Comparison of ENCODE assay signal across 9 mouse cellular contexts in genomic region chr10:18917120-18917616, GRCm38 (mm10).
DNase-seq lines count a peak whose midpoint lies in the region; ATAC-seq and TF ChIP-seq lines count a peak whose summit lies in the region.
"Had no signal": no experiment of that assay in that cellular context is flagged by ENCODE, and none has a peak within 500 bp of the region (broad histone marks: within the 10 kb centered on the region; RNA-seq: fewer than 3 reads in every experiment).

No protein-coding gene starts in this region.

- DNase-seq in heart, adult 9 months (ENCODE audit: low spot score in 2 of 2): peak; percentile 5 to 11
- DNase-seq in heart, adult 11 months: no peak
- DNase-seq in 3T3-L1 (ENCODE audit: low read depth, low spot score) (peak; percentile 60), ES-E14 (ENCODE audit: low read depth, low spot score) (peak; percentile 37)
- DNase-seq in heart, postnatal 0 days (ENCODE audit: low spot score): peak; percentile 60
- peak; percentile 54 to 76 for DNase-seq in thymus, postnatal 36 days
- DNase-seq in frontal cortex, postnatal 10 days (ENCODE audit: low spot score in 2 of 2): no peak

- no peaks in the 10 kb centered on the region for H3K9me3 ChIP-seq in ES-E14 (ENCODE audit: control insufficient read depth, insufficient read depth, low read depth, low read length)
- H3K9me3 ChIP-seq in heart, postnatal 0 days (replicated peaks; ENCODE audit: control insufficient read depth, low read length): no peaks in the 10 kb centered on the region
- H3K9me3 ChIP-seq in midbrain, embryonic 13.5 days: no peaks in the 10 kb centered on the region
- H3K9me3 ChIP-seq: liver, embryonic 15.5 days had no signal

- peak; percentile 43 for TF ChIP-seq CTCF in heart, postnatal 0 days (IDR thresholded peaks at IDR 0.05; ENCODE audit: low read depth)

- in situ Hi-C loops in ES-E14 (cut with MboI; ENCODE audit: low sequenced_read_pairs in 2 of 2, unreplicated experiment in 2 of 2): loop anchor here in 1 of 2 experiments (25.0 kb wide), 1 partner anchor 155 kb away; no protein-coding TSS in a partner anchor

- no peak overlapping the region for H3K4me3 ChIP-seq in ES-E14 (ENCODE audit: insufficient read depth in 1 of 2, low read depth in 1 of 2, low read length in 2 of 2, poor library complexity in 1 of 2, severe bottlenecking in 1 of 2)
- H3K4me3 ChIP-seq in heart, postnatal 0 days (ENCODE audit: low read depth, low read length): 0 out of 2 replicates have a peak overlapping the region, but pooled peaks have one; percentile 15
- no peak overlapping the region for H3K4me3 ChIP-seq in midbrain, embryonic 13.5 days (replicated peaks)
- H3K4me3 ChIP-seq: liver, embryonic 15.5 days had no signal

- no peaks in the 10 kb centered on the region for H3K36me3 ChIP-seq in ES-E14 (ENCODE audit: control insufficient read depth, insufficient read depth, low read length, poor library complexity, severe bottlenecking)
- H3K36me3 ChIP-seq in heart, postnatal 0 days (replicated peaks; ENCODE audit: control insufficient read depth, insufficient read depth, low read length): no peaks in the 10 kb centered on the region
- no peaks in the 10 kb centered on the region for H3K36me3 ChIP-seq in midbrain, embryonic 13.5 days
- H3K36me3 ChIP-seq: liver, embryonic 15.5 days had no signal

- H3K4me1 ChIP-seq in ES-E14 (ENCODE audit: control insufficient read depth in 2 of 2, insufficient read depth in 2 of 2, low read length in 2 of 2, poor library complexity in 1 of 2): no peaks in the 10 kb centered on the region
- no peaks in the 10 kb centered on the region for H3K4me1 ChIP-seq in heart, postnatal 0 days (ENCODE audit: control insufficient read depth, insufficient read depth)
- H3K4me1 ChIP-seq in midbrain, embryonic 13.5 days (replicated peaks): no peaks in the 10 kb centered on the region
- H3K4me1 ChIP-seq: liver, embryonic 15.5 days had no signal

- no peak for TF ChIP-seq EP300 in heart, postnatal 0 days (IDR thresholded peaks at IDR 0.05; ENCODE audit: low read depth)

- WGBS in heart, postnatal 0 days: 35% methylated on average over 6 of the region's 6 CpGs
- WGBS in midbrain, embryonic 13.5 days: 82% methylated on average over 6 of the region's 6 CpGs

- no peak; the same call in 1 of the 2 replicates for ATAC-seq in heart, postnatal 0 days (ENCODE audit: insufficient read depth, low read depth)
- ATAC-seq in midbrain, embryonic 13.5 days: 0 out of 2 replicates have a peak, but pooled peaks have one; percentile 48

- H3K27me3 ChIP-seq in heart, postnatal 0 days (ENCODE audit: control insufficient read depth, insufficient read depth, low read length): no peaks in the 10 kb centered on the region
- H3K27me3 ChIP-seq in midbrain, embryonic 13.5 days: no peaks in the 10 kb centered on the region
- H3K27me3 ChIP-seq: liver, embryonic 15.5 days had no signal

- no peak overlapping the region for H3K27ac ChIP-seq in ES-E14 (ENCODE audit: insufficient read depth, low read depth, low read length, poor library complexity, severe bottlenecking)
- H3K27ac ChIP-seq in heart, postnatal 0 days (ENCODE audit: low read depth): no peak overlapping the region; the same call in 1 of the 2 replicates
- no peak overlapping the region for H3K27ac ChIP-seq in midbrain, embryonic 13.5 days
- H3K27ac ChIP-seq: liver, embryonic 15.5 days had no signal

- H3K9ac ChIP-seq in ES-E14 (ENCODE audit: insufficient read depth, low read depth, low read length, poor library complexity, severe bottlenecking): no peak overlapping the region
- H3K9ac ChIP-seq in heart, postnatal 0 days (replicated peaks; ENCODE audit: low read depth, low read length): no peak overlapping the region
- H3K9ac ChIP-seq in midbrain, embryonic 13.5 days (replicated peaks): no peak overlapping the region
- H3K9ac ChIP-seq: liver, embryonic 15.5 days had no signal

- H3K4me2 ChIP-seq in heart, postnatal 0 days (ENCODE audit: low read depth, low read length): no peak overlapping the region
- H3K4me2 ChIP-seq in midbrain, embryonic 13.5 days (replicated peaks): no peak overlapping the region
- H3K4me2 ChIP-seq: liver, embryonic 15.5 days had no signal

TF ChIP-seq in ES-E14, 5 proteins besides CTCF, POLR2A, EP300 and RAD21:
- TF ChIP-seq HCFC1 (IDR thresholded peaks at IDR 0.05; ENCODE audit: borderline replicate concordance, insufficient read depth, low read length): no peak
- no peak for TF ChIP-seq ZNF384 (IDR thresholded peaks at IDR 0.05; ENCODE audit: low read depth, low read length)
- TF ChIP-seq MAFK (IDR thresholded peaks at IDR 0.05; ENCODE audit: insufficient read depth, low read depth, low read length): no peak
- peak; percentile 57; the same call in 1 of the 2 replicates for TF ChIP-seq CHD2 (IDR thresholded peaks at IDR 0.05; ENCODE audit: low read depth, low read length)
- TF ChIP-seq ZC3H11A (IDR thresholded peaks at IDR 0.05; ENCODE audit: borderline replicate concordance, low read depth, low read length): peak; percentile 57; the same call in 1 of the 2 replicates

Comparison
In these comparisons a context has a peak if more than half of its experiments do, and no peak if none do; other contexts are left out.
1. DNase-seq: peak in heart, adult 9 months (2 of 2), 3T3-L1 (single experiment), ES-E14 (single experiment), heart, postnatal 0 days (single experiment) and thymus, postnatal 36 days (2 of 2); none in heart, adult 11 months (single experiment) and frontal cortex, postnatal 10 days (0 of 2).